Mouse (Mus musculus) neural tube, embryonic 11.5 days (tissue): ENCODE data around the gene Faf2. TPM values are rescaled to one million over a fixed set of nuclear protein-coding genes. Genes with fewer than 3 reads are reported as not detected.

Experiments
- ATAC-seq: fragments of 200-750 bp; cut with Nextera tagmentation; 2 replicates; pipeline ENCODE4 v1.8.0; 2017; ENCODE audit warnings: moderate number of reproducible peaks, mild to moderate bottlenecking, moderate TSS enrichment, moderate library complexity; ENCODE audit not compliant: insufficient read depth, low FRiP score, low TSS enrichment
- DNase-seq: peaks from one replicate; pipeline ENCODE4 v3.0.0-alpha.2; 2015; ENCODE audit warnings: low spot score
- H3K27ac ChIP-seq: fragments of 300-500 bp; sonication (generic); 2 replicates; pipeline ENCODE4 v1.5.1; 2014; ENCODE audit warnings: low read depth, mild to moderate bottlenecking, low read length
- H3K27me3 ChIP-seq: fragments of 300-500 bp; sonication (generic); 2 replicates; pipeline ENCODE4 v1.6.1; 2014; ENCODE audit warnings: mild to moderate bottlenecking, low read length, mixed read lengths; ENCODE audit not compliant: control insufficient read depth, insufficient read depth
- H3K36me3 ChIP-seq: fragments of 300-500 bp; sonication (generic); 2 replicates; pipeline ENCODE4 v1.6.1; 2014; ENCODE audit warnings: mild to moderate bottlenecking, low read length, moderate library complexity, mixed read lengths; ENCODE audit not compliant: control insufficient read depth, insufficient read depth
- H3K4me1 ChIP-seq: fragments of 300-500 bp; sonication (generic); 2 replicates; pipeline ENCODE4 v1.6.1; 2014; ENCODE audit warnings: low read length, mixed read lengths; ENCODE audit not compliant: control insufficient read depth, insufficient read depth
- H3K4me2 ChIP-seq: fragments of 300-500 bp; sonication (generic); 2 replicates; pipeline ENCODE4 v1.6.1; 2014; ENCODE audit warnings: low read depth, mild to moderate bottlenecking, moderate library complexity
- H3K4me3 ChIP-seq: fragments of 300-500 bp; sonication (generic); 2 replicates; pipeline ENCODE4 v1.5.1; 2014; ENCODE audit warnings: low read depth, low read length
- H3K9ac ChIP-seq: fragments of 300-500 bp; sonication (generic); 2 replicates; pipeline ENCODE4 v1.6.1; 2014; ENCODE audit warnings: mild to moderate bottlenecking, low read length
- H3K9me3 ChIP-seq: fragments of 300-500 bp; sonication (generic); 2 replicates; pipeline ENCODE4 v1.6.1; 2016; ENCODE audit warnings: low read length; ENCODE audit not compliant: control insufficient read depth
- WGBS: fragments of 180-500 bp; shearing (Covaris S2); extraction: QIAGEN DNeasy Blood & Tissue Kit; methylation state at CpG from one replicate; pipeline ENCODE4 v1.1.7; 2014; 5-methylcytosine and 5-hydroxymethylcytosine counted together
- polyA plus RNA-seq: library from polyadenylated mRNA; unstranded; fragments of >200 nt; fragmentation: Nextera tagmentation; extraction: Ambion mirVana; gene quantifications from 2 replicates; pipeline ENCODE4 v1.2.1, GENCODE M21; 2014

The Faf2 gene
- polyA plus RNA-seq, result 99.0 and 102 TPM in 2 replicates

DNA sequence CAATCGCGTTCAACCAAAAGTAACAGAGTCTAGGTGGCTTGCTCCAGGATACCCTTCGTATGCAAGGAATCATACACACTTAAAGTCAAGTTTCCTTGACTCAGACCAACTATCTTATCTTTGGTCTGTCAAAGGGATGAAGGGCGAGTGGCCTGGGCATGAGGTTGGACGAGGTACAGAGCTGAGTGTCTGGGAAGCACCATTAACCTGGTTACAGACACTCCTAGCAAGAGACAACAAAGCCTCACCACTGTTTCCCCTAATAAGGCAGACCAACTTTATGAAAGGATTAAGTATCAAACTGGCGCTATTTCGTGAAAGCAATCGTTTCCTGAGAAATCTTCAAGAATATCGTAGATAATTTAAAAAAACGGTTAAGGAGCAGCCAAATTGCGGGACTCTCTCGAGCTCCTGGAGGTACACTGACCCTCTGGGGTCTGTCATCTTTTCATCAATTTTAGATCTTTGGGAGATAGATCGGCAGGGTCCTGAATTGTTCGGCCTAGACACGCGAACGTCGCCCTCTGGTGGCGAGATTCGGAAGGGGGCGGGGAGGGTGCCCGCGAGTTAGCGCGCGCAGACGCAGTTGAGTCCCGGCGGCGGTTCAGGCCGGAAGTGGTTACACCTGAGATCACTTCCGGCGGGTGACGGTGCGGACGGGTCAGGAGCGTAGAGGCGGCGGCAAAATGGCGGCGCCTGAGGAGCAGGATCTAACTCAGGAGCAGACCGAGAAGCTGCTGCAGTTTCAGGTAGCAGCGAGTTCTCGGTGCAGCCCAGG lies at the start of gene Faf2:
TSS of gene Faf2 (plus strand) at position 630 of the 778 bp plus-strand sequence.
- H3K4me1 ChIP-seq, result no peaks in the 10 kb centered on the region; the same call in 1 of the 2 replicates

DNA sequence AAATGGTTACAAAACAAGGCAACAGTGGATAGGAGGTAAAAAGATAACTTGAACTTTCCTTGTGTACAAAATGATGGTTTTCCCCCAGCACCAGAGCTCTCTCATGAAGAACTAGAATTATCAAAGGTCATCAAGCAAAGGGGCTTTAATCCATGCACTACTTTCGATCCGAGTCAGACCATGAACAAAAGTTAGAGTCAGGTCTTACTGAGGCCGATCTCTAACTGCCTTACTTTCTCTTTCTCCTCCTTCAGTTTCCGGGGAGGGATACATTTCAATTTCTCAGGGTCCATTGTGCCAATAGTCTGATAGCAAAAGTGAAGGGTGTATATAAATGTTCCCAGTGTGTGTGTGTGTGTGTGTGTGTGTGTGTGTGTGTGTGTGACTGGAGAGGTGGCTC lies 49.0 kb upstream of the Faf2 start:
- Histone ChIP-seq H3K4me1 (peaks cover 7% of the 10 kb centered on the region; the same call in 1 of the 2 replicates), H3K27ac (no peak overlapping the region), H3K36me3 (no peaks in the 10 kb centered on the region), H3K27me3 (no peaks in the 10 kb centered on the region), H3K4me2 (no peak overlapping the region), H3K4me3 (no peak overlapping the region), H3K9me3 (no peaks in the 10 kb centered on the region), H3K9ac (no peak overlapping the region)
- whole genome bisulfite sequencing, result 84% methylated on average over 4 of the region's 4 CpGs
- DNase-seq (no peak), ATAC-seq (no peak)

More for the DNA sequence above, at the start of gene Faf2:
- Histone ChIP-seq H3K9me3 (no peaks in the 10 kb centered on the region), H3K9ac (peak within 1 kb of the TSS; percentile 95), H3K4me2 (peak within 1 kb of the TSS; percentile 76), H3K4me3 (peak within 1 kb of the TSS; percentile 98), H3K36me3 (no peaks in the 10 kb centered on the region), H3K27ac (peak within 1 kb of the TSS; percentile 78), H3K27me3 (no peaks in the 10 kb centered on the region)
- DNase-seq (peak; percentile 99), ATAC-seq (peak; percentile 97)
- WGBS, result 12% methylated on average over 44 of the region's 44 CpGs

DNA sequence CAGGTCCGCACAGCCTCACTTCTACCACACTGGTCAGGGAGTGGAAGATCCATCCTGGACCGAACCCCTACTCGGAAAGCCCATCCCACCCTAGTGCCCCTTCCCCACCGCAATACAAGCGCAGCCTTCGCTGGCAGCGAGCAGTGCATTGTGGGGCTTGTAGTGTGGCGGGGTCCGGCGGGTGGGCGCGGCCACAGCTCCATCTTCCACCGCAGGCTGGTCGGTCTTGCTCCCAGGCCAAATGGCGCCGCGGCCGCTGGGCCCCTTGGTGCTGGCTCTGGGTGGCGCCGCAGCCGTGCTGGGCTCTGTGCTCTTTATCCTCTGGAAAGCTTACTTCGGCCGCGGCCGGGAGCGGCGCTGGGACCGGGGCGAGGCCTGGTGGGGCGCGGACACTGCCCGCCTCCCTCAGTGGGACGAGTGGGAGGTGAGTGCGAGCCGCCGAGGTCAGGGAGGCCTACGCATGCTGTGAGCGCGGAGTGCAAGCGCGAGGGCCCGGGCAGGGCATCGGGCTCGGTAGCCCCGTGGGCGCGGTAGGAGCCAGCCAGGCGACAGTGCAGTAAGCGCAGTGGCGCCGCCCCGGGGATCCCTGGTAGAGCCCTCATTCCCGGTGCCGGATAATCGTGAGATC lies 46.6 kb upstream of the Faf2 start, which contains the start of gene Arl10:
TSS of gene Arl10 (plus strand) at position 162 of the 628 bp plus-strand sequence.
- Histone ChIP-seq H3K36me3 (no peaks in the 10 kb centered on the region; the same call in 1 of the 2 replicates), H3K4me1 (peaks cover 7% of the 10 kb centered on the region; the same call in 1 of the 2 replicates), H3K27me3 (no peaks in the 10 kb centered on the region), H3K9me3 (no peaks in the 10 kb centered on the region), H3K9ac (peak within 1 kb of the TSS; percentile 84), H3K4me3 (peak within 1 kb of the TSS; percentile 67), H3K27ac (peak within 1 kb of the TSS; percentile 54), H3K4me2 (peak within 1 kb of the TSS; percentile 59)
- DNase-seq (peak; percentile 86), ATAC-seq (peak; percentile 95)
- under 1% methylated on average over 55 of the region's 55 CpGs for WGBS

DNA sequence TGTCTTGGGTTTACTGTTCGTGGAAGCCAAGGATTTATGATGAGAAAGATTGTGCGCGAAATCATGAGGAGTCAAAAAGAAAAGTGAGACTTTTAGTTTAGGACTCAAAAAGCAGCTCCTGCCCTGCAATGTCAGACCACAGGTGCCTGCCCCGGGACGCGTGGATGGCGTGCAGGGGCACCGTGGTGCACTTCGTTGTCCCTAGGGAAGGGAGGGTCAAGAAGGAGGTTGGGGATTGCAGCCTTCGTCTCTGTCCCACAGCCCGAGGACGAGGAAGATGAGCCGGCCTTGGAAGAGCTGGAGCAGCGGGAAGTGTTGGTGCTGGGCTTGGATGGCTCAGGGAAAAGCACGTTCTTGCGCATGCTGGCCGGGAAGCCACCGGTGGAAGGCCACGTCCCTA lies 46.1 kb upstream of the Faf2 start:
- Histone ChIP-seq H3K9ac (peak overlapping the region; percentile 84), H3K27me3 (no peaks in the 10 kb centered on the region), H3K4me2 (peak overlapping the region; percentile 59), H3K9me3 (no peaks in the 10 kb centered on the region), H3K4me1 (peaks cover 7% of the 10 kb centered on the region; the same call in 1 of the 2 replicates), H3K4me3 (peak overlapping the region; percentile 67), H3K27ac (no peak overlapping the region), H3K36me3 (no peaks in the 10 kb centered on the region; the same call in 1 of the 2 replicates)
- DNase-seq (no peak), ATAC-seq (peak; percentile 18; the same call in 1 of the 2 replicates)
- 4% methylated on average over 19 of the region's 19 CpGs for WGBS

DNA sequence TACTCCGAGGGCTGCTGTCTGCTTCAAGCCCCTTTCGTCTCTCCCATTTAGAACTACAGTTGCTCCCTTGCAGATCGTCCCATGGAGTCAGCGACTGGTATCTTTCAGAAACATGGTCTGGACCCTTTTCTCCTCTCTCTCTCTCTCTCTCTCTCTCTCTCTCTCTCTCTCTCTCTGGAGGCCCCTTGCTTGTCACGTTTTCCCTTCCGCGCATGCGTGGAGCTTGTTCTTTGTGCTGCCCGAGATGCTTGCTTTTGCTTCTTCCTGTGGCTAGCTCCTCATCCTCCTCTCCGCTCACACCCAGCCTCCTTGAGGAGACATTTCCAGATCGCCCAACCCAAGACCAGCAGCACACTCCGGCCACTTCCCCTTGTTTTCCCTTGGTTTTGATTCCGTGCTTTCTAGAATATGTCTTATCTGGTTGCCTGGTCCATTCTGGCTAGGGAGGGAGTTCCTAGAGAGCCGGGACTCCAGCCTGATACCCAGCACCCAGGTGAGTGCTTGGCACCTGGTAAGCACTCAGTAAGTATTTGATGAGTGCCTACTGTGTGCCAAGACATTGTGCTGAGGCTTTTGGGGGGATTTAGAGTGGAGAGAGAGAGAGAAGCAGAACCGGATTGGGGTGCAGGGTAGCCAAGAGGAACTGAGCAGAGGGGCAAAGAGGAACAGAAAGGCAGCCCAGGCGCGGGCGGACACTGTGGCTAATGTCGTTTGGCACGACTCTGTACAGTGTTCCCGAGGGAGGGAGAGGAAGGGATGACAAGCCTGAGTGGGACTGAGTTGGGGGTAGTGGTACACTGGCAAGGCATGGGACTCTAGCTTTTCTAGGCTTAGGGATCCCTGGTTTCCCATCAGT lies 43.7 kb upstream of the Faf2 start:
- H3K9ac ChIP-seq, result no peak overlapping the region
- H3K4me1 ChIP-seq, result peaks cover 7% of the 10 kb centered on the region; the same call in 1 of the 2 replicates
- no peak overlapping the region for H3K27ac ChIP-seq
- WGBS, result 84% methylated on average over 21 of the region's 21 CpGs
- ATAC-seq, result no peak
- H3K4me3 ChIP-seq, result no peak overlapping the region
- H3K4me2 ChIP-seq, result no peak overlapping the region
- peaks cover under 1% of the 10 kb centered on the region; the same call in 1 of the 2 replicates for H3K36me3 ChIP-seq
- DNase-seq, result no peak
- no peaks in the 10 kb centered on the region for H3K9me3 ChIP-seq
- H3K27me3 ChIP-seq, result no peaks in the 10 kb centered on the region

DNA sequence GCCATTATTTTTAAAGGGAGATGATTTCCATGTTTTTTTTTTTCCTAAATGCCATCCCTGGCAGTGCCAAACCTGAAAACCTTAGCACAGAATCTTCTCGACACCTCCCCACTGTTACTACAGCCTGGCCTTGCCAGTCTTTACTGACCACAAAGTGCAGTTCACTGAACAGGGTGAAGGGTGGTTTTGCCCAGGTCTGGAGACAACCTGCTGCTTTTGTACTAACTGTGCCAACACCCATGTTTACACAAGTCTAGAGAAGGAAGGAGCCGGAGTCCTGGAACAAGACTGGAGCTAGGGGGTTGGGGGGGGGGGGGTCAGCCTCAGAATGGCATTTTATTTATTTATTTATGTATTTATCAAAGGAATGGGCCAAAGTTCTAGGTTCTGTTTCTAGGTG lies 40.2 kb upstream of the Faf2 start:
- Histone ChIP-seq H3K4me3 (no peak overlapping the region), H3K4me2 (no peak overlapping the region), H3K9ac (no peak overlapping the region), H3K27me3 (no peaks in the 10 kb centered on the region), H3K36me3 (peaks cover 9% of the 10 kb centered on the region), H3K4me1 (no peaks in the 10 kb centered on the region), H3K9me3 (no peaks in the 10 kb centered on the region), H3K27ac (no peak overlapping the region)
- WGBS, result 98% methylated on average over 2 of the region's 2 CpGs
- ATAC-seq (no peak), DNase-seq (no peak)

DNA sequence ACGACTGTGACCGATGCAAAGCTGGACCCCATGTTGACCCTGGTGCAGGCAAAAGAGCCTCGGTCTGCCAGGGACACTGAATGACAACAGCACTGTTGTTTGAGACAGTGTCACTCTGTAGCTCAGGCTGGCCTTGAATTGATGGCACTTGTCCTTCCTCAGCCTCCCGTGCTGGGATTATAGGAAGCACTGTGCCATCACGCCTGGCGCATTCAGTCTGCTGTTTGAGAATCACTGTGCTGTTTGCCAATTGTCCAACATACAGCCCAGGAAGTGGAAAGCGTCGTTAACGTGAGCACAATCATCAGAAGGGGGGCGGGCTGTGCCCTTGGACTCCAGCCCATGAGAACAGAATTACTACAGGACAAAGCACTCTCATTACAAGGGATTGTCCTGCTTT lies 39.5 kb upstream of the Faf2 start:
- Histone ChIP-seq H3K9ac (no peak overlapping the region), H3K27ac (no peak overlapping the region), H3K36me3 (peaks cover 9% of the 10 kb centered on the region), H3K4me2 (no peak overlapping the region), H3K4me3 (no peak overlapping the region), H3K27me3 (no peaks in the 10 kb centered on the region), H3K4me1 (no peaks in the 10 kb centered on the region), H3K9me3 (no peaks in the 10 kb centered on the region)
- DNase-seq (no peak), ATAC-seq (no peak)
- WGBS, result 78% methylated on average over 10 of the region's 10 CpGs

DNA sequence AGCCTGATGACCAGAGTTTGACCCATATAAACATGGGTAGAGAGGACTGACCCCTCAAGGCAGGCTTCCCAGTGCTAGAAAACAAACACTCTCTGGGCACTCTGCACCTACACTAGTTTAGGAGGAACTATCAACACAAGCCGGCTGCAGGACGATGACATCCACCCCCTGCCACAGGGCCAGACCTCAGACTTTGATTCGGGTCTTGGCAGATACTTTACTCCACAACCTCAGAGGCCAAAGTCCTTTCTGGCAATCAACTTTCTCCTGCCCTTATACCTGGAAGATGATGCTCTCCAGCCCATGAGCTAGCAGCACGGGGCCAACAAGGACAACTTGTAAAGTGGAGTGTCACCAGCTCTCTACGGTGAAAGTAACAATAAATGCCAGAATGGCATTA lies 38.7 kb upstream of the Faf2 start:
- H3K27ac ChIP-seq, result no peak overlapping the region
- H3K36me3 ChIP-seq, result peaks cover 9% of the 10 kb centered on the region
- H3K4me3 ChIP-seq, result no peak overlapping the region
- no peak for DNase-seq
- H3K9ac ChIP-seq, result no peak overlapping the region
- WGBS, result 96% methylated on average over 5 of the region's 5 CpGs
- no peaks in the 10 kb centered on the region for H3K4me1 ChIP-seq
- H3K9me3 ChIP-seq, result no peaks in the 10 kb centered on the region
- ATAC-seq, result no peak
- H3K27me3 ChIP-seq, result no peaks in the 10 kb centered on the region
- H3K4me2 ChIP-seq, result no peak overlapping the region
